Mouse (Mus musculus) layer of hippocampus, adult 9-11 months (tissue): Measurements from ENCODE around the gene Zfp787.
"Not testable (repeated sequence)": the region's sequence is repeated elsewhere in the genome, so short reads cannot be mapped to it uniquely, and the experiment has no call there.

ENCODE experiments used
- DNase-seq: peaks from one replicate; pipeline ENCODE4 v3.0.0; 2022

The Zfp787 gene

GRCm38 (mm10) chr7:6161541-6161940 is 5.7 kb upstream of the Zfp787 start:
- DNase-seq = no peak

- no peak for DNase-seq
These were observed 3.8 kb upstream of the Zfp787 start for GRCm38 (mm10) chr7:6159604-6160003.

- DNase-seq = no peak
These were observed 1.7 kb upstream of the Zfp787 start for GRCm38 (mm10) chr7:6157479-6157878.

GRCm38 (mm10) chr7:6156901-6157472 is 1.2 kb upstream of the Zfp787 start:
- no peak for DNase-seq

GRCm38 (mm10) chr7:6155031-6155872 is 545 bp downstream of the Zfp787 start:
- peak; percentile 81 for DNase-seq

- DNase-seq = no peak
These were observed 1.6 kb downstream of the Zfp787 start for GRCm38 (mm10) chr7:6154164-6154563.

GRCm38 (mm10) chr7:6153131-6153530 is 2.7 kb downstream of the Zfp787 start:
- no peak for DNase-seq

- no peak for DNase-seq
These were observed 3.8 kb downstream of the Zfp787 start for GRCm38 (mm10) chr7:6152036-6152435.

GRCm38 (mm10) chr7:6151266-6151665 is 4.5 kb downstream of the Zfp787 start:
- no peak for DNase-seq

GRCm38 (mm10) chr7:6147688-6148087 is 8.1 kb downstream of the Zfp787 start:
- DNase-seq = no peak

GRCm38 (mm10) chr7:6146982-6147325 is 8.8 kb downstream of the Zfp787 start:
- no peak for DNase-seq

- DNase-seq = no peak
These were observed 9.4 kb downstream of the Zfp787 start for GRCm38 (mm10) chr7:6146194-6146981.

- no peak for DNase-seq
These were observed 10.2 kb downstream of the Zfp787 start for GRCm38 (mm10) chr7:6145423-6146188.

- DNase-seq = no peak
These were observed 11.7 kb downstream of the Zfp787 start for GRCm38 (mm10) chr7:6143991-6144531.

- no peak for DNase-seq
These were observed 16.5 kb downstream of the Zfp787 start for GRCm38 (mm10) chr7:6139295-6139694.

- DNase-seq = no peak
These were observed 19.3 kb downstream of the Zfp787 start for GRCm38 (mm10) chr7:6136497-6136896.

- no peak for DNase-seq
These were observed 23.2 kb downstream of the Zfp787 start for GRCm38 (mm10) chr7:6132646-6133045.

GRCm38 (mm10) chr7:6130346-6130745 is 25.5 kb downstream of the Zfp787 start:
- DNase-seq = no peak

- peak; percentile 86 for DNase-seq
These were observed 28.9 kb downstream of the Zfp787 start for GRCm38 (mm10) chr7:6126690-6127448.

GRCm38 (mm10) chr7:6121128-6121527 is 34.7 kb downstream of the Zfp787 start:
- not testable (repeated sequence) for DNase-seq

GRCm38 (mm10) chr7:6120104-6120503 is 35.7 kb downstream of the Zfp787 start:
- DNase-seq = not testable (repeated sequence)

- no peak for DNase-seq
These were observed 36.3 kb downstream of the Zfp787 start for GRCm38 (mm10) chr7:6119501-6119900.
